Mouse (Mus musculus) hindbrain, embryonic 11.5 days (tissue): ENCODE results near the gene Zfp317. TPM values are rescaled to one million over a fixed set of nuclear protein-coding genes. Genes with fewer than 3 reads are reported as not detected.
"Not testable (repeated sequence)": the region's sequence is repeated elsewhere in the genome, so short reads cannot be mapped to it uniquely, and the experiment has no call there.

Source experiments
- ATAC-seq: fragments of 200-750 bp; cut with Nextera tagmentation; 2 replicates; pipeline ENCODE4 v1.8.0; 2017; ENCODE audit warnings: mild to moderate bottlenecking, moderate TSS enrichment, moderate library complexity; ENCODE audit not compliant: low FRiP score
- DNase-seq: peaks from one replicate; pipeline ENCODE4 v3.0.0-alpha.2; 2015; ENCODE audit warnings: low spot score
- H3K27ac ChIP-seq: fragments of 300-500 bp; sonication (generic); 2 replicates; pipeline ENCODE4 v1.5.1; 2014; ENCODE audit warnings: mild to moderate bottlenecking, low read depth, low read length
- H3K27me3 ChIP-seq: fragments of 300-500 bp; sonication (generic); 2 replicates; pipeline ENCODE4 v1.6.1; 2014; ENCODE audit warnings: mild to moderate bottlenecking, low read length, moderate library complexity, mixed read lengths; ENCODE audit not compliant: control insufficient read depth, insufficient read depth
- H3K36me3 ChIP-seq: fragments of 300-500 bp; sonication (generic); 2 replicates; pipeline ENCODE4 v1.6.1; 2014; ENCODE audit warnings: mild to moderate bottlenecking, low read length, moderate library complexity, mixed read lengths; ENCODE audit not compliant: control insufficient read depth, insufficient read depth
- H3K4me1 ChIP-seq: fragments of 300-500 bp; sonication (generic); replicated peaks from 2 replicates; pipeline ENCODE4 v1.6.1; 2014; ENCODE audit warnings: low read length, mixed read lengths; ENCODE audit not compliant: control insufficient read depth, insufficient read depth
- H3K4me2 ChIP-seq: fragments of 300-500 bp; sonication (generic); replicated peaks from 2 replicates; pipeline ENCODE4 v1.6.1; 2014; ENCODE audit warnings: mild to moderate bottlenecking, low read depth, low read length
- H3K4me3 ChIP-seq: fragments of 300-500 bp; sonication (generic); 2 replicates; pipeline ENCODE4 v1.5.1; 2014; ENCODE audit warnings: low read depth, low read length
- H3K9ac ChIP-seq: fragments of 300-500 bp; sonication (generic); 2 replicates; pipeline ENCODE4 v1.6.1; 2014; ENCODE audit warnings: low read depth, low read length
- H3K9me3 ChIP-seq: fragments of 300-500 bp; sonication (generic); 2 replicates; pipeline ENCODE4 v1.6.1; 2016; ENCODE audit warnings: low read length; ENCODE audit not compliant: control insufficient read depth
- WGBS: fragments of 180-500 bp; shearing (Covaris S2); extraction: QIAGEN DNeasy Blood & Tissue Kit; methylation state at CpG from one replicate; pipeline ENCODE4 v1.1.7; 2014; 5-methylcytosine and 5-hydroxymethylcytosine counted together
- polyA plus RNA-seq: library from polyadenylated mRNA; unstranded; fragments of >200 nt; fragmentation: Nextera tagmentation; extraction: Ambion mirVana; gene quantifications from 2 replicates; pipeline ENCODE4 v1.2.1, GENCODE M21; 2014

Zfp317 gene
- polyA plus RNA-seq = 41.7 and 43.6 TPM in 2 replicates

- ATAC-seq = peak; percentile 97
- Histone ChIP-seq H3K36me3 (no peaks in the 10 kb centered on the region), H3K4me3 (peak within 1 kb of the TSS; percentile 61), H3K9me3 (no peaks in the 10 kb centered on the region), H3K4me2 (peak within 1 kb of the TSS; percentile 18; the same call in 1 of the 2 replicates), H3K9ac (peak within 1 kb of the TSS; percentile 42), H3K27me3 (no peaks in the 10 kb centered on the region), H3K27ac (peak within 1 kb of the TSS; percentile 61), H3K4me1 (no peaks in the 10 kb centered on the region)
- WGBS = 2% methylated on average over 35 of the region's 35 CpGs
- peak; percentile 91 for DNase-seq
These were observed at the start of gene Zfp317 for GRCm38 (mm10) chr9:19621843-19622822. TSS of gene Zfp317 (plus strand) at chr9:19622102.

GRCm38 (mm10) chr9:19582317-19582716, 39.6 kb upstream of the Zfp317 start, which contains the start of gene Olfr855:
TSS of gene Olfr855 (plus strand) at chr9:19582617.
- Histone ChIP-seq H3K9ac (no peak within 1 kb of the TSS), H3K4me1 (no peaks in the 10 kb centered on the region), H3K9me3 (no peaks in the 10 kb centered on the region), H3K36me3 (no peaks in the 10 kb centered on the region), H3K4me2 (no peak within 1 kb of the TSS), H3K4me3 (no peak within 1 kb of the TSS), H3K27me3 (no peaks in the 10 kb centered on the region), H3K27ac (no peak within 1 kb of the TSS)
- ATAC-seq (no peak), DNase-seq (no peak)

- Histone ChIP-seq H3K9ac (no peak overlapping the region), H3K27me3 (no peaks in the 10 kb centered on the region), H3K4me2 (no peak overlapping the region), H3K9me3 (no peaks in the 10 kb centered on the region), H3K4me3 (no peak overlapping the region), H3K27ac (no peak overlapping the region), H3K4me1 (no peaks in the 10 kb centered on the region), H3K36me3 (no peaks in the 10 kb centered on the region)
- WGBS = 93% methylated on average over 3 of the region's 3 CpGs
- peak; percentile 30 for ATAC-seq
- no peak for DNase-seq
These were observed 605 bp upstream of the Zfp317 start for GRCm38 (mm10) chr9:19621297-19621696.

GRCm38 (mm10) chr9:19629574-19629973, 7.7 kb downstream of the Zfp317 start:
- Histone ChIP-seq H3K4me1 (no peaks in the 10 kb centered on the region), H3K36me3 (no peaks in the 10 kb centered on the region), H3K27me3 (no peaks in the 10 kb centered on the region), H3K9me3 (no peaks in the 10 kb centered on the region), H3K4me3 (no peak overlapping the region), H3K9ac (no peak overlapping the region), H3K4me2 (no peak overlapping the region), H3K27ac (no peak overlapping the region)
- no peak for DNase-seq
- ATAC-seq = no peak

- H3K36me3 ChIP-seq = peaks cover 15% of the 10 kb centered on the region
- no peaks in the 10 kb centered on the region for H3K27me3 ChIP-seq
- DNase-seq = no peak
- H3K9ac ChIP-seq = no peak overlapping the region
- ATAC-seq = no peak
- H3K9me3 ChIP-seq = no peaks in the 10 kb centered on the region
- H3K4me3 ChIP-seq = no peak overlapping the region
- no peaks in the 10 kb centered on the region for H3K4me1 ChIP-seq
- 90% methylated on average over 3 of the region's 3 CpGs for WGBS
- H3K4me2 ChIP-seq = no peak overlapping the region
- H3K27ac ChIP-seq = no peak overlapping the region
These were observed 23.3 kb downstream of the Zfp317 start for GRCm38 (mm10) chr9:19645193-19645592.

- H3K4me3 ChIP-seq = no peak overlapping the region
- no peak for DNase-seq
- WGBS = 81% methylated on average over 6 of the region's 6 CpGs
- no peak overlapping the region for H3K4me2 ChIP-seq
- H3K36me3 ChIP-seq = no peaks in the 10 kb centered on the region
- no peak for ATAC-seq
- H3K27ac ChIP-seq = no peak overlapping the region
- H3K27me3 ChIP-seq = no peaks in the 10 kb centered on the region
- H3K9ac ChIP-seq = no peak overlapping the region
- no peaks in the 10 kb centered on the region; the same call in 1 of the 2 replicates for H3K9me3 ChIP-seq
- no peaks in the 10 kb centered on the region for H3K4me1 ChIP-seq
These were observed 68.4 kb downstream of the Zfp317 start for GRCm38 (mm10) chr9:19690281-19690680.

- Histone ChIP-seq H3K4me2 (no peak overlapping the region), H3K27me3 (no peaks in the 10 kb centered on the region), H3K36me3 (no peaks in the 10 kb centered on the region), H3K27ac (no peak overlapping the region), H3K9ac (no peak overlapping the region), H3K4me3 (no peak overlapping the region), H3K4me1 (no peaks in the 10 kb centered on the region), H3K9me3 (no peaks in the 10 kb centered on the region; the same call in 1 of the 2 replicates)
- 88% methylated on average over 1 of the region's 1 CpGs for WGBS
- no peak for DNase-seq
- ATAC-seq = no peak
These were observed 69.5 kb downstream of the Zfp317 start for GRCm38 (mm10) chr9:19691426-19691825.

GRCm38 (mm10) chr9:19692430-19692829, 70.5 kb downstream of the Zfp317 start:
- Histone ChIP-seq H3K36me3 (no peaks in the 10 kb centered on the region), H3K4me3 (no peak overlapping the region), H3K9me3 (no peaks in the 10 kb centered on the region; the same call in 1 of the 2 replicates), H3K27me3 (no peaks in the 10 kb centered on the region), H3K27ac (no peak overlapping the region), H3K9ac (no peak overlapping the region), H3K4me1 (no peaks in the 10 kb centered on the region), H3K4me2 (no peak overlapping the region)
- DNase-seq (no peak), ATAC-seq (no peak)
- WGBS = 96% methylated on average over 2 of the region's 2 CpGs

GRCm38 (mm10) chr9:19694285-19694684, 72.4 kb downstream of the Zfp317 start:
- not testable (repeated sequence) for H3K36me3 ChIP-seq, H3K4me2 ChIP-seq, ATAC-seq, H3K27me3 ChIP-seq, H3K9me3 ChIP-seq, H3K4me1 ChIP-seq, DNase-seq, H3K9ac ChIP-seq, H3K27ac ChIP-seq, H3K4me3 ChIP-seq
- WGBS = 58% methylated on average over 2 of the region's 2 CpGs
